Mouse (Mus musculus): ENCODE data around the gene Fam189a1.

The Fam189a1 gene

GRCm38 (mm10) chr7:64884187-64884862, 272.0 kb downstream of the Fam189a1 start:
- in situ Hi-C loops (cut with MboI, MseI), result no loop called here

GRCm38 (mm10) chr7:64882243-64882642, 274.1 kb downstream of the Fam189a1 start:
- in situ Hi-C loops (cut with MboI, MseI), result no loop called here

GRCm38 (mm10) chr7:64881387-64881786, 275.0 kb downstream of the Fam189a1 start:
- in situ Hi-C loops (cut with MboI, MseI), result no loop called here

- in situ Hi-C loops (cut with MboI, MseI), result no loop called here
Measured at GRCm38 (mm10) chr7:64880415-64880814, 276.0 kb downstream of the Fam189a1 start.

- in situ Hi-C loops (cut with MboI, MseI), result loop anchor here (10.0 kb wide), 1 partner anchor 1120 kb away; no protein-coding TSS in a partner anchor
Measured at GRCm38 (mm10) chr7:64874941-64875340, 281.4 kb downstream of the Fam189a1 start.

GRCm38 (mm10) chr7:64873266-64873665, 283.1 kb downstream of the Fam189a1 start:
- in situ Hi-C loops (cut with MboI, MseI), result loop anchor here (10.0 kb wide), 1 partner anchor 1118 kb away; no protein-coding TSS in a partner anchor

- in situ Hi-C loops (cut with MboI, MseI), result loop anchor here (10.0 kb wide), 1 partner anchor 1118 kb away; no protein-coding TSS in a partner anchor
Measured at GRCm38 (mm10) chr7:64872743-64873241, 283.6 kb downstream of the Fam189a1 start, which contains the start of gene Nsmce3. Gene Nsmce3, minus strand, starts transcription at chr7:64872997.

GRCm38 (mm10) chr7:64871987-64872742, 284.2 kb downstream of the Fam189a1 start:
- in situ Hi-C loops (cut with MboI, MseI), result loop anchor here (10.0 kb wide), 1 partner anchor 1117 kb away; no protein-coding TSS in a partner anchor

- in situ Hi-C loops (cut with MboI, MseI), result loop anchor here (10.0 kb wide), 1 partner anchor 1115 kb away; no protein-coding TSS in a partner anchor
Measured at GRCm38 (mm10) chr7:64869549-64870065, 286.8 kb downstream of the Fam189a1 start.

- in situ Hi-C loops (cut with MboI, MseI), result no loop called here
Measured at GRCm38 (mm10) chr7:64863538-64863937, 292.8 kb downstream of the Fam189a1 start.

GRCm38 (mm10) chr7:64862978-64863377, 293.4 kb downstream of the Fam189a1 start:
- in situ Hi-C loops (cut with MboI, MseI), result no loop called here

- in situ Hi-C loops (cut with MboI, MseI), result no loop called here
Measured at GRCm38 (mm10) chr7:64856526-64857082, 299.8 kb downstream of the Fam189a1 start.

GRCm38 (mm10) chr7:64855976-64856375, 300.4 kb downstream of the Fam189a1 start:
- in situ Hi-C loops (cut with MboI, MseI), result no loop called here

- in situ Hi-C loops (cut with MboI, MseI), result no loop called here
Measured at GRCm38 (mm10) chr7:64855389-64855927, 300.9 kb downstream of the Fam189a1 start.

- in situ Hi-C loops (cut with MboI, MseI), result no loop called here
Measured at GRCm38 (mm10) chr7:64850791-64851190, 305.6 kb downstream of the Fam189a1 start.

GRCm38 (mm10) chr7:64847366-64847899, 308.9 kb downstream of the Fam189a1 start:
- in situ Hi-C loops (cut with MboI, MseI), result no loop called here

GRCm38 (mm10) chr7:64846061-64846460, 310.3 kb downstream of the Fam189a1 start:
- in situ Hi-C loops (cut with MboI, MseI), result no loop called here

- in situ Hi-C loops (cut with MboI, MseI), result no loop called here
Measured at GRCm38 (mm10) chr7:64840946-64841659, 315.3 kb downstream of the Fam189a1 start.

GRCm38 (mm10) chr7:64840576-64840895, 315.8 kb downstream of the Fam189a1 start:
- in situ Hi-C loops (cut with MboI, MseI), result no loop called here

GRCm38 (mm10) chr7:64839801-64840575, 316.4 kb downstream of the Fam189a1 start:
- in situ Hi-C loops (cut with MboI, MseI), result no loop called here

Measured in T-helper 2 cell (primary cell).